Mouse (Mus musculus): ENCODE data around the gene Gucy2f. TPM values are rescaled to one million over a fixed set of nuclear protein-coding genes. Genes with fewer than 3 reads are reported as not detected.

Gucy2f gene
- polyA plus RNA-seq, 1 experiment from 2014 or later: not detected

DNA sequence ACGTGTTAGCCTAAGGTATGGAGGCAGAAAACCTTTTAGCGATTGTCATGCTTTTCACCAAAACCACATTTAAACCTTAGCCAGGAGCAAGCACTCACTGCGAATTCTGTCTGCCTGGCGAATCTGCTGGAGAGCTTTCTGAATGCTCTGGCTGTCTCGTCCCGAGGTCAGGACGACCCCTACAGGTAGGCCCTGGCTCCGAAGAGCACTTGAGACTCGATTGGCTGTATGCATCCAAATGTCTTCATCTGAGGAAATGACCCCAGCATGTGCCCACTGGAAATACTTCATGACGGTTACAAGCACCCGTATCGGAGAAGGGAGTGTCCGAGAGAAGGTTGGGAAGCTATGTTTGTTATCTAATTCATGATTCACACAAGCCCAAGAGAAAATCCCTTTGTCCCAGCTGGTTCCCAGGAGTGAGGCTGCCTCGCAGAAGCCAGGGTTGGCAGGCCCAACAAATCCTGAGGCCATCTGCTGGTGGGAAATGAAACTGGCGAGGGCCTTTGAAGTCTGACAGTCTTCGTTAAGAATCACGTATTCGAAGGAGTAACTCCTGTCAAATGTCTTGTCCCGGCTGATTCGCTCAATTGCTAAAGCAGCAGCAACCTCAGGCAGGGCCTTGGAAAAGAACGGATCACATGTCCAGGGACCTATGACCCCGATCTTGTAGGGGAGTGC lies 7.6 kb downstream of the Gucy2f start:
- Histone ChIP-seq H3K4me3 (no peak overlapping the region), H3K27me3 (ENCODE audit: poor library complexity, severe bottlenecking) (peaks cover 87% of the 10 kb centered on the region), H3K9me3 (no peaks in the 10 kb centered on the region), H3K36me3 (replicated peaks) (no peaks in the 10 kb centered on the region), H3K27ac (no peak overlapping the region), H3K4me1 (peaks cover 7% of the 10 kb centered on the region)
- peak; percentile 53 for DNase-seq (ENCODE audit: extremely low spot score, low spot score)
- WGBS: 34% methylated on average over 22 of the region's 22 CpGs

DNA sequence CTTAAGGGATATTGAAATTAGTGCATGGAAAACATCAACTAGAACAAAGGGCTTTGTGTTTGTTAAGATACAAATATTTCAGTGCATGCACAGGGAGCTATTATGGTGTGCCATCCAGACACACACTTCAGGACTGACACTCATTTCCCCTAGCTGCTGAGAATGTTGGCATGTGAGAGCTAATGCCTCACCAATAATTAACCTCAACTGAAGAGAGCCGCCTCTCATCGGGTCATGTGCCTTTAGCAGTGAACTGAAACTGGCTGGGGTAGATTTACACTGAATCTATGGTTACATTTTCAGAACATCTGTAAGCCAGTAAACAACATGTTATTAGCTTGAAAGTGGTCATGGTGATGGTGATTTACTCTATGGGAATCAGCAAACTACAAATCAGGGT lies 14.7 kb downstream of the Gucy2f start:
- H3K9me3 ChIP-seq: no peaks in the 10 kb centered on the region
- H3K27me3 ChIP-seq (ENCODE audit: poor library complexity, severe bottlenecking): peaks cover 98% of the 10 kb centered on the region
- no peak for DNase-seq (ENCODE audit: extremely low spot score, low spot score)
- peaks cover 4% of the 10 kb centered on the region; the same call in 1 of the 2 replicates for H3K4me1 ChIP-seq
- no peak overlapping the region for H3K4me3 ChIP-seq
- H3K27ac ChIP-seq: no peak overlapping the region
- 84% methylated on average over 2 of the region's 2 CpGs for WGBS
- no peaks in the 10 kb centered on the region for H3K36me3 ChIP-seq (replicated peaks)

DNA sequence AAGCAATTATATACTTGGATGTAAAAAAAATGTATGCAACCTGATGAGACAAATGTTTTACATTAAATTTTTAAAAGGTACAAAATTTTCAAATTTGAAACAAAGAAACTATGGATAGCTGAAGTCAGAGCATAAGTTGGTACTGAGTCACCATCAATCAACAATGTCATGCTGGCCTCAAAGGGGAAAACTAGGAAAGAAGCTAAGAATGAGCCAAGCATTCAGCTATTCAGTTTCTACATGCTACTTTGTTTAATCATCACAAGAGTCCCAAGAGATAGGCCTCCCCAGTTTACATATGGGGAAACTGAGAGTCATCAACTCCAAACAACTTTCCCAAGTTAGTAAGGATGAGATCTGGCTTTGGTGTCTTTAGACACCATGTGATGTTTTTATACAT lies 19.8 kb downstream of the Gucy2f start:
- Histone ChIP-seq H3K36me3 (replicated peaks) (no peaks in the 10 kb centered on the region), H3K4me1 (no peaks in the 10 kb centered on the region), H3K27me3 (ENCODE audit: poor library complexity, severe bottlenecking) (peaks cover 98% of the 10 kb centered on the region), H3K27ac (no peak overlapping the region), H3K4me3 (no peak overlapping the region), H3K9me3 (no peaks in the 10 kb centered on the region)
- no peak for DNase-seq (ENCODE audit: extremely low spot score, low spot score)

DNA sequence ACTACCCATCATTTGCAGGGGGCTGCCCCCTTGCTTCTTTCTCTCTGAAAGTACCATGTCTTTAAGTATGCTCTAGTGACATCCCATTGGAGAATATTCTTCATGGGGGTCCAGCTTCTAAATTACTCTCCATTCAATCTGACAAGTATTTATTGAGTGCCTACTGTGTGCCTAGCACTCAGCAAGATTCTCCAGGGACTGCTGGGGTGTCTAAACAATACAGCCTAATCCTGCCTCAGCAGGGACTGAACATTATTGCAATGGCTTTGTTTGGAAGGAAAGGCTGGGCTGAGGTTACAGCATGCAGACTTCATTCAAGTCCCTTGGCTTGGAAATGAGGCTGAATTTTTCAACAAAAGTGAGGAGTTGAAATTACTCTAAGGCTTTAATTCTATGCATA lies 81.0 kb downstream of the Gucy2f start:
- H3K9me3 ChIP-seq: no peaks in the 10 kb centered on the region
- peaks cover 92% of the 10 kb centered on the region for H3K27me3 ChIP-seq (ENCODE audit: poor library complexity, severe bottlenecking)
- H3K4me3 ChIP-seq: no peak overlapping the region
- no peak overlapping the region for H3K27ac ChIP-seq
- peaks cover 12% of the 10 kb centered on the region for H3K4me1 ChIP-seq
- H3K36me3 ChIP-seq (replicated peaks): no peaks in the 10 kb centered on the region
- peak; percentile 15 for DNase-seq (ENCODE audit: extremely low spot score, low spot score)

DNA sequence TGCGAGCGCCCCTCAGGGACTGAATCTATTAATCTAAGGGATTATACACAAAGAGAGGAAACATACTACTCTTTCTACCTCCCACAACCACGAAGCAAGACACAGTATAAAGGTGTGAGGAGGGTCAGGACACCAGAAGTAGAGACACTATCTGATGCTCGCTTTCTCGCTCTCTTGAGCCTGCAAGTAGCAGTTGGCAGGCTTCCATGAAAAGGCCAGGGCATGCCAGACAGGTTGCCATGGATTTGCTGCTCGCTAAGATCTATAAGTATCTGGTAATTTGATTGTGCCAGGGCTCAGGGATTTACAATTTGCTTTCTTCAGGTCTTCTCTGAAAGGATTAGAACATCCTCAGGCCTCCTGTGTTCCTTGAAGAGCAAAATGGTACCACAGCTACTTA lies 85.5 kb downstream of the Gucy2f start:
- peaks cover 12% of the 10 kb centered on the region for H3K4me1 ChIP-seq
- peaks cover 98% of the 10 kb centered on the region for H3K27me3 ChIP-seq (ENCODE audit: poor library complexity, severe bottlenecking)
- WGBS: 71% methylated on average over 6 of the region's 6 CpGs
- H3K4me3 ChIP-seq: no peak overlapping the region
- no peak for DNase-seq (ENCODE audit: extremely low spot score, low spot score)
- H3K27ac ChIP-seq: no peak overlapping the region
- no peaks in the 10 kb centered on the region for H3K9me3 ChIP-seq
- H3K36me3 ChIP-seq (replicated peaks): no peaks in the 10 kb centered on the region

DNA sequence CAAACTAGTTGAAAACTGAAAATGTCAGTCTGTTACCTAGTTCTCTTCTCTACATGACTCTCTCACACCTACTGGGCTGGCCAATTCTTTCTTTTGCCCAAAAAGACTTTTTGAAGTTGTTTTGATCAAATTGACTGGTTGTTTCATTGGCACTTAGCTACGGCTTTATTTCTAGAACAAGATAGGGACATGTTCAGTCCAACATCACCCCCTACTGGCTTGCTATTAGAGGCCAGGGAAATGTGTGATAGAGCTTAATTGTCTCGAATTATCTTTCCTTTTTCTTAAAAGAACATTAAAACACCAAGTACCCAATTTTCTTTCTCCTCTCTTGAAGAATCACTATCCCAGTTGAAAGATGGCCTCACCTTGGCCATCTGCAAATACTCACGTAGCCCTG lies 99.8 kb downstream of the Gucy2f start:
- peaks cover 91% of the 10 kb centered on the region for H3K27me3 ChIP-seq (ENCODE audit: poor library complexity, severe bottlenecking)
- no peaks in the 10 kb centered on the region for H3K36me3 ChIP-seq (replicated peaks)
- DNase-seq (ENCODE audit: extremely low spot score, low spot score): no peak
- H3K4me1 ChIP-seq: 0 out of 2 replicates have a peak, but pooled peaks cover 4% of the 10 kb centered on the region
- H3K4me3 ChIP-seq: no peak overlapping the region
- 53% methylated on average over 3 of the region's 3 CpGs for WGBS
- no peaks in the 10 kb centered on the region for H3K9me3 ChIP-seq
- H3K27ac ChIP-seq: no peak overlapping the region

DNA sequence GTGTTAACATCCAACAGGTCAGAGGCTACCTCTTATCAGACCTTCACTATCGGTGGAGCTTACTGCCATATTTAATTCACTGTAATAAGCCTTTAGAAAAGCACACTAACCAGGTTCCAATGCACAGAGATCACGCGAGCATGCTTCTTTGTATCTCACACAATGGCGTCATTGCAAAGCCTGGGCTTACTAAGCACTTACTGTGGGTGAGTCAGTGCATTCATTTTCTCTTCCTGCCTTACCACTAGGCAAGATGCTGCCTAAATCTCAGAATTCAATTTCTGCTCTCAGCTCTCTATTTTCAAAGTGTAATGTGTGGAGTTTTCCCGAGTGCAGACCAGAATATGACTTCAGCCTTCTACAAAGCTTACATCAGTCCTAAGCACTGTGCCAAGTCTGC lies 101.2 kb downstream of the Gucy2f start:
- DNase-seq (ENCODE audit: extremely low spot score, low spot score): no peak

DNA sequence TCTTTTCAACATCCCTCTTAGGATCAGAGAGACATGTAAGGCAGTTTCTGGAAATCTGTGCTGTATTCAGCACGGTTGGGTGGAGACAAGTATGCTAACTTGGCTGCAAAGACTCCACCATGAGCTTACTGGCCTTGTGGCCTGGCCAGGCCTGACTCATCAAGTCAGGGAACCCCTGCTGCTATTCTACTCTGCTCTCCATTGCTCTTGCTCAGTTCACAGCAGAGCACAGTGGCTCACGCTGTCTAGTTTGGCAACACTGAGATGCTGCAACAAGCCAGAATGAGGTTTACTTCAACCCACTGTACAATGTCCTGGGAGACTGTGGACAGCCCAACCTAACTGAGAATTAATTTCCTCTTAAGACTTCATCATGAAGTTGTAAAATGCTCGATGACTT lies 134.1 kb downstream of the Gucy2f start:
- Histone ChIP-seq H3K9me3 (no peaks in the 10 kb centered on the region), H3K27ac (no peak overlapping the region), H3K4me1 (no peaks in the 10 kb centered on the region), H3K36me3 (replicated peaks) (no peaks in the 10 kb centered on the region), H3K27me3 (ENCODE audit: poor library complexity, severe bottlenecking) (peaks cover 97% of the 10 kb centered on the region), H3K4me3 (no peak overlapping the region)
- WGBS: 76% methylated on average over 3 of the region's 3 CpGs
- no peak for DNase-seq (ENCODE audit: extremely low spot score, low spot score)

More for the DNA sequence above, 101.2 kb downstream of the Gucy2f start:
- no peak overlapping the region for H3K27ac ChIP-seq
- 80% methylated on average over 5 of the region's 5 CpGs for WGBS
- 0 out of 2 replicates have a peak, but pooled peaks cover 4% of the 10 kb centered on the region for H3K4me1 ChIP-seq
- no peak overlapping the region for H3K4me3 ChIP-seq
- no peaks in the 10 kb centered on the region for H3K9me3 ChIP-seq
- H3K36me3 ChIP-seq (replicated peaks): no peaks in the 10 kb centered on the region
- H3K27me3 ChIP-seq (ENCODE audit: poor library complexity, severe bottlenecking): peaks cover 93% of the 10 kb centered on the region

Other genes with a start within 250 kb of the Gucy2f start
- gene Nxt2, start 29.8 kb upstream of the Gucy2f start, polyA plus RNA-seq (2016; fragmentation: Nextera tagmentation; extraction: Ambion mirVana): 7.9 and 8.6 TPM in 2 replicates
- gene Kcne1l, start 109.4 kb upstream of the Gucy2f start, polyA plus RNA-seq (2016; fragmentation: Nextera tagmentation; extraction: Ambion mirVana): 10.0 and 10.3 TPM in 2 replicates
- gene Acsl4, start 193.6 kb upstream of the Gucy2f start, polyA plus RNA-seq (2016; fragmentation: Nextera tagmentation; extraction: Ambion mirVana): 20.2 and 20.8 TPM in 2 replicates